Mouse (Mus musculus): ENCODE results near the gene Smg6. TPM values are rescaled to one million over a fixed set of nuclear protein-coding genes. Genes with fewer than 3 reads are reported as not detected.

The Smg6 gene
- total and polyA plus RNA-seq, 2 experiments from 2014 or later: 9.6 to 25.8 TPM

DNA sequence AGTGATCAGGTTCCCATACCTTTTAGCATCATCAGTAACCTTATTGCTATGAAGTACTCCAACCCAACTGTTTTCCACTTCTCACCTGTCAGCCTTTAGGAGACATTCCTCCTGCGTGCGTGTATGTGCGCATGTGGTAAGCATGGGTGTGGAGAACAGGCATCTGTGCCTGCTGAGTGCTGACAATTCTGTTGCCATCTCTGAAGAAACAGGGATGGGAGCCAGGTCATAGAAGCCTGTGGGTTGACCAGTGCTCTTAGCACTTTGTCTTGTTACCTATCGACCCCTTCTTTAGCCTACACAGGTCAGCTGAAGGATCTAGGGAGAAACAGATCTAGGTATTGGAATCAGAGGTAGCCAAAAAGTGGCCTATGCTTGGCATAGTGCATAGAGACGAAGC is 207.8 kb downstream of the Smg6 start:
- WGBS: 81% methylated on average over 5 of the region's 5 CpGs
- no peaks in the 10 kb centered on the region for H3K36me3 ChIP-seq (ENCODE audit: insufficient read depth)
- no peak overlapping the region for H3K4me3 ChIP-seq (ENCODE audit: low read depth, low read length)
- DNase-seq (no peak), ATAC-seq (no peak)
- H3K4me2 ChIP-seq (ENCODE audit: low read depth): no peak overlapping the region
- H3K27me3 ChIP-seq (ENCODE audit: insufficient read depth, low read length): no peaks in the 10 kb centered on the region
- H3K27ac ChIP-seq (ENCODE audit: low read depth, low read length): no peak overlapping the region
- H3K9me3 ChIP-seq (ENCODE audit: low read length): no peaks in the 10 kb centered on the region
- no peak overlapping the region for H3K9ac ChIP-seq
- peaks cover 6% of the 10 kb centered on the region; the same call in 1 of the 2 replicates for H3K4me1 ChIP-seq (ENCODE audit: insufficient read depth)
- no peak for TF ChIP-seq CTCF (IDR thresholded peaks at IDR 0.05; ENCODE audit: low read depth)

DNA sequence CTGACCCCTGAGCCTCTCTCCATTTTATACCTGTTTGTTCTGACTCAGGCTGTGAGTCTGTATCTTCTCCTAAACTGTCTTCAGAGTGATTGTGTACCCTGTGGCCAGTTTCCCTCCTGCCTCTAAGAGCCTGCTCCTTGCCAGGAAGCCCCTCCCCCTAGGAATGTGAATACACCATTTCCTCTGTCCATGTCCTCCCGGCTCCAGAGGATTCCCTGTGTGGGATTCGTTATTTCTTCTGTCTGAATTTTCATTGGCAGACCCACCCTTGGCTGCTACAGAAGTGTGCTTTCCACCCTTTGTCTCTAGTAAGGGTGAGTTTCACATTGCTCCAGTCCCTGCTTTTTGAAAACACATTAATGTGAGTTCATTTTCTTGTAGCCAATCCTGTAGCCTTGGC is 208.3 kb downstream of the Smg6 start:
- DNase-seq: peak; percentile 36
- WGBS: 3% methylated on average over 2 of the region's 2 CpGs
- H3K9me3 ChIP-seq (ENCODE audit: low read length): no peaks in the 10 kb centered on the region
- H3K36me3 ChIP-seq (ENCODE audit: insufficient read depth): no peaks in the 10 kb centered on the region
- no peaks in the 10 kb centered on the region for H3K27me3 ChIP-seq (ENCODE audit: insufficient read depth, low read length)
- no peak overlapping the region for H3K4me2 ChIP-seq (ENCODE audit: low read depth)
- peak; percentile 48; the same call in 1 of the 2 replicates for ATAC-seq
- no peak for TF ChIP-seq CTCF (IDR thresholded peaks at IDR 0.05; ENCODE audit: low read depth)
- no peak overlapping the region for H3K4me3 ChIP-seq (ENCODE audit: low read depth, low read length)
- no peak overlapping the region for H3K27ac ChIP-seq (ENCODE audit: low read depth, low read length)
- H3K9ac ChIP-seq: no peak overlapping the region
- H3K4me1 ChIP-seq (ENCODE audit: insufficient read depth): peaks cover 6% of the 10 kb centered on the region; the same call in 1 of the 2 replicates

DNA sequence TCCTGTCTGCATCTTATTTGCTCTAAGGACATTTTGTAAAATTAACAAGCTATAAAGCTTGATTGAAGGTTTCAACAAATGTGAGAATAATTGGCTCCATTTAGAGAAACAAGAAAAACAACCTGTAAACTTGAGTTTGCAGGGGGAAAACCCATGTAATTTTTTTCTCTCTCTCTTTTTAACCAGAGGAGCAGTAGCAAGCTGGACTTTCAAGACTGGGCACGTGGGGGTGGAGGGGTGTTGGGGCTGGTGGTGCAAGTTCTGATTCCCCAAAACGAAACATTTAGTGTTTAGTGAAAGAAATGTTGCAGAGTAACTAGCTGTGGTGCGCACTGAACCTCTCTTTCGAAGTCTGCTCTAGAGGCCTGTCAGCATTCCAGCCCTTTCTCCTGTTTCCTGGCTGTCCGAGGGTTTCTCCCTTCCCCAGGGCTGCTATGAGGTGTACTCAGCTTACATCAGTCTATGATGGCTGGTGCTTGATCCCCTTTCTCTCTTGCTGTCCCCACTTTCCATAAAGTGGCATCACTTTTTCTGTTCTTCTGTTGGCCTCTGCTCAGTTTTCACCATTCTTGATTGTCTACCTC is 209.0 kb downstream of the Smg6 start:
- H3K4me3 ChIP-seq (ENCODE audit: low read depth, low read length): no peak overlapping the region
- H3K4me2 ChIP-seq (ENCODE audit: low read depth): no peak overlapping the region
- no peak for TF ChIP-seq CTCF (IDR thresholded peaks at IDR 0.05; ENCODE audit: low read depth)
- no peaks in the 10 kb centered on the region for H3K36me3 ChIP-seq (ENCODE audit: insufficient read depth)
- 42% methylated on average over 5 of the region's 5 CpGs for WGBS
- no peak for DNase-seq
- ATAC-seq: no peak
- H3K27ac ChIP-seq (ENCODE audit: low read depth, low read length): no peak overlapping the region
- H3K9ac ChIP-seq: no peak overlapping the region
- peaks cover 6% of the 10 kb centered on the region; the same call in 1 of the 2 replicates for H3K4me1 ChIP-seq (ENCODE audit: insufficient read depth)
- no peaks in the 10 kb centered on the region for H3K9me3 ChIP-seq (ENCODE audit: low read length)
- H3K27me3 ChIP-seq (ENCODE audit: insufficient read depth, low read length): no peaks in the 10 kb centered on the region

DNA sequence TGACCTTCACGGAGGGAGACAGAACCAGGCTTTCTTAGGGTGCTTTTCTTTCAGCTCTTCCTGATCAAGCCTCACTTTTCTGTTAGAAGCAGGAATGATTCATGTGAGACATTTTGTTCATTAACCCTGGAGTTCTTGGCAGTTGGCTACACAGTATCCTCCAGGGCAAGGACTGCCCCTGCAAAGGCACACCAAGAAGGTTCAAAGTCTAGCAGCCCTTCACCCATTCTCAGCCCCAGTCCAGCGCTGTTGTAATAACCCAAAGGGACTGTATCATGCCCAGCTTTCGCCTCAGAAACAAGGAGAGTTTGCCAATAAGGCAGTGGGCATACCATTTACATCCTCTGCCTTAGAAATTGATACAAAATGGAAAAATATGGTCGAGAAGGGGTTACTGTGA is 209.7 kb downstream of the Smg6 start:
- Histone ChIP-seq H3K27me3 (ENCODE audit: insufficient read depth, low read length) (no peaks in the 10 kb centered on the region), H3K36me3 (ENCODE audit: insufficient read depth) (peaks cover under 1% of the 10 kb centered on the region; the same call in 1 of the 2 replicates), H3K4me2 (ENCODE audit: low read depth) (no peak overlapping the region), H3K4me1 (ENCODE audit: insufficient read depth) (peaks cover 6% of the 10 kb centered on the region; the same call in 1 of the 2 replicates), H3K27ac (ENCODE audit: low read depth, low read length) (no peak overlapping the region), H3K4me3 (ENCODE audit: low read depth, low read length) (no peak overlapping the region), H3K9me3 (ENCODE audit: low read length) (no peaks in the 10 kb centered on the region), H3K9ac (no peak overlapping the region)
- 94% methylated on average over 4 of the region's 4 CpGs for WGBS
- no peak for TF ChIP-seq CTCF (IDR thresholded peaks at IDR 0.05; ENCODE audit: low read depth)
- ATAC-seq: no peak
- no peak for DNase-seq

DNA sequence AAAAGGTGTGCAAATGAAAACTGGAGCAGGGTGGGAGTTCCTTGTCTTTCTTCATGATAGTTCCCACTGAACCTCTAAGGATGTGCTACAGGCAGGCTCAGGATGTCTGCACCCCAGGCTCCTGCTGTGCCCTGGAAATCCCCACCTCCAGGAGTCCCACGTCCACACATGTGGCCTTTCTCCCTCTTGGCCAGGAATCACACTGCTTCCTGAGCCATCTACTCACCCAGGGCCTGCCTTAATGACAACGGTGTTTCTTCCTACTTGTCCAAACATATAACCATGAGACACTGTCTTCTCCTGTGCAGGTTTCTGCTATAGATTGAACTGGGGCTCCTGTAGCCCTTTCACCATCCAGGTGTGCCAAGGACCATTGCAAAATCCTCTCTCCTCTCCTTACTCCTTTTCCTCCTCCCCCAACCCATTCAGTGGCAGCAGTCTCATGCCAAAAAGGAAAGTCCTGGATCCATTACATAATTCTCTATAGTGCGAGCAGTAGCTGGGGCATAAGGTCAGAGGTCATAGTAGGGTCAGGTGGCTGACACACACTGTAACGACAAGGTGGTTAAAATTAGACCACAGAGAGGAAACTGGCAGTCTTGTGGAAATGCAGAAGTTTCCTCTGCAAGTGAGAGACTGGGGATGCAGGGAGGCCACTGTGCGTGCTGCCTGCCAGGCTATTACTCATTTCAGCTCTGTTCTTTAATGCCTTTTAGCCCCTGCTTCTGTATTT is 211.2 kb downstream of the Smg6 start:
- H3K4me1 ChIP-seq (ENCODE audit: insufficient read depth): peaks cover 6% of the 10 kb centered on the region; the same call in 1 of the 2 replicates
- TF ChIP-seq CTCF (IDR thresholded peaks at IDR 0.05; ENCODE audit: low read depth): no peak
- WGBS: 72% methylated on average over 5 of the region's 5 CpGs
- H3K36me3 ChIP-seq (ENCODE audit: insufficient read depth): peaks cover 3% of the 10 kb centered on the region; the same call in 1 of the 2 replicates
- H3K9me3 ChIP-seq (ENCODE audit: low read length): no peaks in the 10 kb centered on the region
- no peak overlapping the region for H3K4me2 ChIP-seq (ENCODE audit: low read depth)
- ATAC-seq (no peak), DNase-seq (no peak)
- no peak overlapping the region for H3K9ac ChIP-seq
- H3K27me3 ChIP-seq (ENCODE audit: insufficient read depth, low read length): no peaks in the 10 kb centered on the region
- no peak overlapping the region for H3K4me3 ChIP-seq (ENCODE audit: low read depth, low read length)
- H3K27ac ChIP-seq (ENCODE audit: low read depth, low read length): no peak overlapping the region

DNA sequence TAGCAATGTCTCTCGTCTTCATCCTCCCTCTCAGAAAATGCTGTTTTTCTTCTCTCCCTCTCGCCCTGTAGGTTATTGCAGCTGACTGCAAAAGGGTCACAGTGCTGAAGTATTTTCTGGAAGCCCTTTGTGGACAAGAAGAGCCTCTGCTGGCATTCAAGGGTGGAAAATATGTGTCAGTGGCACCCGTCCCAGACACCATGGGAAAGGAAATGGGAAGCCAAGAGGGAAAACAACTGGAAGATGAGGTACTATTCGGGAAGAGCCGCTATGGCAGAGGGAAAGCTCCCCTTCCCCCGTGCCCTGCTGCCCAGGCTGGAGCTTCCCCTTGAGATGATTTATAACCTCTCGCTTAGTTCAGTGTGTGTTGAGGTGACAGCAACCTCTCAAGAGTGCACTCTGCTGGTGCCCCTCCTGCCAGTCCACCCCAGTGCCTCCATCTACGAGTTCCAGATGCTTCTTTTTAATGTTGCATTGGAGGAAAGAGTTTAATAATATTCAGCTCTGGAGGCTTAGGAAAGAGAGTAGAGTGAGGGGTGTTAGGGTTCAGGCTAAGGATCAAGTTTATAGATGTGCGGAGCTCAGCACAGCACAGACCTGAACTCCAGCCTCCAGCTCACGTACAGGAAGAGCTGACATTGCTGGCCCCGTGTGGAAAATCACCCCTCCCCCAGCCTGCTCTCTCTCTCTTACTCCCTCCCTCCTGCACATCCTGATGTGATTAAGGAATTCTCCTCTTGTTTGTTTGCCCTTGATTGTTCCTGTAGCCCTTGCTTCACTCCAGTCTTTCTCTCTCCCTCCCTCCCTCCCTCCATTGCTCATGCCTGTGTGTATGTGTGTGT is 213.7 kb downstream of the Smg6 start:
- peaks cover 20% of the 10 kb centered on the region for H3K36me3 ChIP-seq (ENCODE audit: insufficient read depth)
- H3K4me2 ChIP-seq (ENCODE audit: low read depth): no peak overlapping the region
- no peak overlapping the region for H3K9ac ChIP-seq
- H3K4me1 ChIP-seq (ENCODE audit: insufficient read depth): no peaks in the 10 kb centered on the region
- DNase-seq (no peak), ATAC-seq (no peak)
- WGBS: 70% methylated on average over 11 of the region's 11 CpGs
- no peak for TF ChIP-seq CTCF (IDR thresholded peaks at IDR 0.05; ENCODE audit: low read depth)
- no peaks in the 10 kb centered on the region for H3K9me3 ChIP-seq (ENCODE audit: low read length)
- H3K27ac ChIP-seq (ENCODE audit: low read depth, low read length): no peak overlapping the region
- no peak overlapping the region for H3K4me3 ChIP-seq (ENCODE audit: low read depth, low read length)
- no peaks in the 10 kb centered on the region for H3K27me3 ChIP-seq (ENCODE audit: insufficient read depth, low read length)
